Mouse (Mus musculus): Measurements from ENCODE around the gene Gab1. TPM values are rescaled to one million over a fixed set of nuclear protein-coding genes. Genes with fewer than 3 reads are reported as not detected.

Gene Gab1
- polyA plus RNA-seq, 1 experiment: 20.1 TPM

GRCm38 (mm10) chr8:80772732-80773460, 107.4 kb downstream of the Gab1 start:
- peak in 1 of 2 experiments; percentile 53 for DNase-seq (ENCODE audit: extremely low spot score in 1 of 2, low spot score in 1 of 2)

GRCm38 (mm10) chr8:80768451-80768850, 111.9 kb downstream of the Gab1 start:
- DNase-seq (ENCODE audit: extremely low spot score in 1 of 2, low spot score in 1 of 2): no peak

GRCm38 (mm10) chr8:80753017-80753715, 127.2 kb downstream of the Gab1 start:
- peak; percentile 41 to 93 for DNase-seq (ENCODE audit: extremely low spot score in 1 of 2, low spot score in 1 of 2)

GRCm38 (mm10) chr8:80752429-80752828, 127.9 kb downstream of the Gab1 start:
- DNase-seq (ENCODE audit: extremely low spot score in 1 of 2, low spot score in 1 of 2): no peak

- no peak for DNase-seq (ENCODE audit: extremely low spot score in 1 of 2, low spot score in 1 of 2)
Measured at GRCm38 (mm10) chr8:80749091-80749490, 131.2 kb downstream of the Gab1 start.

- no peak for DNase-seq (ENCODE audit: extremely low spot score in 1 of 2, low spot score in 1 of 2)
Measured at GRCm38 (mm10) chr8:80739932-80740331, 140.4 kb downstream of the Gab1 start.

GRCm38 (mm10) chr8:80739155-80739924, 141.0 kb downstream of the Gab1 start, which contains the start of gene Smarca5:
Gene Smarca5 (minus strand): TSS chr8:80739497.
- peak; percentile 90 to 93 for DNase-seq (ENCODE audit: extremely low spot score in 1 of 2, low spot score in 1 of 2)

- peak; percentile 30 to 67 for DNase-seq (ENCODE audit: extremely low spot score in 1 of 2, low spot score in 1 of 2)
Measured at GRCm38 (mm10) chr8:80738388-80739154, 141.7 kb downstream of the Gab1 start.

- DNase-seq (ENCODE audit: extremely low spot score in 1 of 2, low spot score in 1 of 2): peak in 1 of 2 experiments; percentile 6
Measured at GRCm38 (mm10) chr8:80738046-80738387, 142.3 kb downstream of the Gab1 start.

GRCm38 (mm10) chr8:80732326-80732725, 148.0 kb downstream of the Gab1 start:
- DNase-seq (ENCODE audit: extremely low spot score in 1 of 2, low spot score in 1 of 2): no peak

- peak in 1 of 2 experiments; percentile 19 for DNase-seq (ENCODE audit: extremely low spot score in 1 of 2, low spot score in 1 of 2)
Measured at GRCm38 (mm10) chr8:80714461-80714860, 165.9 kb downstream of the Gab1 start.

Other genes starting within 250 kb of the Gab1 start
- 18.8 and 19.2 TPM in 2 replicates for gene Smarca5, start 141.0 kb downstream of the Gab1 start, polyA plus RNA-seq (2012; rRNA removed)
- 11.5 and 11.8 TPM in 2 replicates for gene Usp38, start 134.4 kb upstream of the Gab1 start, polyA plus RNA-seq (2012; rRNA removed)